Mouse (Mus musculus): ENCODE results near the gene Unc93b1.
"Not testable (repeated sequence)": the region's sequence is repeated elsewhere in the genome, so short reads cannot be mapped to it uniquely, and the experiment has no call there.

Unc93b1 gene

DNA sequence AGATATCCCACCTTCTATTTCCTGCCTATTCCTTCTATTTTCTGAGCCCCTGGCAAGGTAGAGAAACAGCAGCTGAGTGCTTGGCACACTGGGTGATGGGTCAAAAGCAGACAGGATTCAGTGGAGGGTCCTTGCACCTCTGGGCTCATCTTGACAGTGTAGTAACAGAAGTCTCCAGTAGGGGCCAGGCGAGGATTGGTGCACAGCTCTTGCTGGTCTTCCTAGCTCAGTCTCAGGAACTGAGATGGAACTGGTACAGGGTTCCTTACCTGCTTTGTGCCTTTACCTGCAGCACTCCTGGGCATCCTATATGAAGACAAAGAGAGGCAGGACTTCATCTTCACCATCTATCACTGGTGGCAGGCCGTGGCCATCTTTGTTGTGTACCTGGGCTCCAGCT, 11.7 kb downstream of the Unc93b1 start:
- DNase-seq (ENCODE audit: low spot score in 2 of 2): peak; percentile 68 to 77

- DNase-seq (ENCODE audit: low spot score in 2 of 2): no peak
Measured at GRCm38 (mm10) chr19:3947813-3948212, 12.8 kb downstream of the Unc93b1 start.

- no peak for DNase-seq (ENCODE audit: low spot score in 2 of 2)
Measured at GRCm38 (mm10) chr19:3948546-3948945, 13.6 kb downstream of the Unc93b1 start.

DNA sequence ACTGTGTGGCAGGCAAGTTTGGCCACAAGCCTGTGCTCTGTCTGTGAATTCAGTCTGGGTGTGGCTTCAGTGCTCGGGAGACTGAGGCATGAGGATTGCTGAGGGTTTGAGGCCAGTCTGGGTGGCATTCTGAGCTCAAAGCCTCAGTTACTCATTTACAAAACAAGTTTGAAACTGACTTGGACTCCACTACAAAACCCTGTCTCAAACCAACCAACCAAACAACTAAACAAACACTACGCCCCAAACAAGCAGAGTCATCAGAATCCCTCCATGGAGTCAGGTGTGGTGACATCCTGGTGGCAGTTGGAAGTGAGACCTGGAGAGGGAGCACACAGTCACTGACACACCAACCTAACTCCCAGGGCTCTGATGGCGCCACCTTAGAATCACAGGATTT, 15.3 kb downstream of the Unc93b1 start:
- no peak for DNase-seq (ENCODE audit: low spot score in 2 of 2)

GRCm38 (mm10) chr19:3951461-3951860, 16.5 kb downstream of the Unc93b1 start:
- DNase-seq (ENCODE audit: low spot score in 2 of 2): no peak

DNA sequence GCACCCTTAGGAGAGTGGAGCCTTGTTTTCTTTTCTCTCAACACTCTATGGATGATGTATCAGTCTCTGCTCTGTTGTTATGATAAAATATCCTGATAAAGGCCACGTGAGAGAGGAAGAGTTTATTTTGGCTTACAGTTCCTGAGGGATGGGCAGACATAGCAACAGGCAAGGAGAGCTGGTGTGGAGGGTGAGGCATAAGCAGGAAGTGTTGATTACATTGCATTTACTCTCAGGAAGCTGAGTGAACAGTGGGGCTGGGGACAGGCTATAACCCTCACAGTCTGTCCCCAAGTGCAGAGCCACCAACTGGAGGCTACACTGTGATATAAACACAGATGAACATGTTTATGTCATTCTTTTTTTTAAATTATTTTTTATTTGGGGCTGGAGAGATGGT, 17.1 kb downstream of the Unc93b1 start:
- DNase-seq (ENCODE audit: low spot score in 2 of 2): no peak

- no peak for DNase-seq (ENCODE audit: low spot score in 2 of 2)
Measured at GRCm38 (mm10) chr19:3955033-3955432, 20.0 kb downstream of the Unc93b1 start.

GRCm38 (mm10) chr19:3955804-3956203, 20.8 kb downstream of the Unc93b1 start:
- DNase-seq (ENCODE audit: low spot score in 2 of 2): no peak

GRCm38 (mm10) chr19:3957296-3958036, 22.5 kb downstream of the Unc93b1 start:
- DNase-seq (ENCODE audit: low spot score in 2 of 2): not testable (repeated sequence)

DNA sequence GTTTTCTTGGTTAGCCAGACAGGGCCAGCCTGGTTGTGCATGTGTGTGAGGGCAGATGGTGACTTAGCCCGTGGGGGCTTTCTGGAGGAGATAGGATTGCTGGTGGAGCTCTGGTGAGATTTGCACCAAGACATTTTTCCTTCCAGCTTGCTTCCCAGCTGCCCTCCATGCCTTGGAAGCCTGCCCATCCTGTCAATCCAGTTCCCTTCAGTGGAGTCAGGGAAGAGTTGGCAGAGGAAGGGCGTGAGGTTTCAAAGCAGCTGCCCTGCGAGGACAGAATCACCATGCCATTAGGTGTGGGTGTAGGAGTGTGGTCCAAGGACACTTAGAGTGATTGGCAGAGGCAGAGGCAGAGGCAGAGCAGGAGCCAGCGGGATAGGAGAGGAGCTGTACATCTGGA, 23.5 kb downstream of the Unc93b1 start, which contains the start of gene Aldh3b3:
Aldh3b3 (plus strand) TSS at position 176 of the 400 bp plus-strand sequence.
- DNase-seq (ENCODE audit: low spot score in 2 of 2): no peak

DNA sequence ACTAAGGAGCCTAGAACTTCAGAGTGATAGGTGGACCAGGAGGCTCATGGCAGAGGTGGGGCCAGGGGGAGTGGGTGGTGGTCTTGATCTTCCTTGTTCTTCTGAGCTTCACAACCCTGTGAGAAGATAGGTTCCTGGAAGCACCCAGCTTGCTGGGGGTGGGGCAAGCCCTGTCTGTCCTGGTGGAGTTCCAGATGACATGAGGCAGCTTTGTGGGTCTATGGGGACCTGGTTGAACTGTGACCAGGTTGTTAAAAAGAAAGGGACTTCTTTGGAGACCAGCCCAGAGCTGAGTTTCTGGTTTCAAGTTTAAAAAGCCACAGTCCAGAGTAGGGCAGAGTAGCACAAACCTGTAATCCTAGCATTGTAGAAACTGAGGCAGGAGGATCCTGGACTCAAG, 24.0 kb downstream of the Unc93b1 start:
- no peak for DNase-seq (ENCODE audit: low spot score in 2 of 2)

DNA sequence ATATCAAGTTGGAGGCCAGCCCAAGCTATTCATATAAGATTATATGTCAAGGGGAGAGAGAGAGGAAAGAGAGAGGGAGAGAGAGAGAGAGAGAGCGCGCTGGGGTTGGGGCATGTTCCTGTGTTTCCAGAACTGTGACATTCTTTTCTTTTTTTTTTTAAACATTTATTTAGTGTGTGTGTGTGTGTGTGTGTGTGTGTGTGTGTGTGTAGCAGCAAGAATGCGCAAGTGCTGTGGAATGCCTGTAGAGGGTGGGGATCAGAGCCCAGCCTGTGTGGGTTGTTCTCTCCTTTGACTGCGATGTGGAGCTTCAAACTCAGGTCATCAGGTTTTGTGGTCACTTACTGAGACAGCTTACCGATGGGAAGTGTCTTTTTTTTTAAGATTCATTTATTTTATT, 25.2 kb downstream of the Unc93b1 start:
- DNase-seq (ENCODE audit: low spot score in 2 of 2): no peak

DNA sequence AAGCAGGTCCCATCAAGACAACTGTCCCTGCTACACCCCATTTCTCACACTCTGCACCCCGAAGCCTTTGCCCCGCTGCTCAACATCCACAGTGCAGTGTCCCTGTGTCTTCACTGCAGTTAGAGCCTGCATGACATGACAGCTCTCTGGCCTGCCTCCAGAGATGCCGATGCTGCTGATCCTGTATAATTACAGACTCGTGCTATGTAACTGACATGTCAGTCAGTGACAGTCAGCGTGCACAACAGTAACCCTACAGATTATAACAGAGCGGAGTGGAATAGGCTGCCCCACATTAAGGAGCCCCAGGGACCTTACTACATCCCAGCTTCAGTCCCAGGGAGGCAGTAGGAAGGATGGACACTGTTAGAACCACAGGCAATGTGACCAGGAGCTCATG, 26.8 kb downstream of the Unc93b1 start:
- not testable (repeated sequence) for DNase-seq (ENCODE audit: low spot score in 2 of 2)

GRCm38 (mm10) chr19:3962469-3962868, 27.5 kb downstream of the Unc93b1 start:
- no peak for DNase-seq (ENCODE audit: low spot score in 2 of 2)

- DNase-seq (ENCODE audit: low spot score in 2 of 2): no peak
Measured at GRCm38 (mm10) chr19:3964030-3964429, 29.0 kb downstream of the Unc93b1 start.

- DNase-seq (ENCODE audit: low spot score in 2 of 2): no peak
Measured at GRCm38 (mm10) chr19:3966330-3967075, 31.5 kb downstream of the Unc93b1 start.

DNA sequence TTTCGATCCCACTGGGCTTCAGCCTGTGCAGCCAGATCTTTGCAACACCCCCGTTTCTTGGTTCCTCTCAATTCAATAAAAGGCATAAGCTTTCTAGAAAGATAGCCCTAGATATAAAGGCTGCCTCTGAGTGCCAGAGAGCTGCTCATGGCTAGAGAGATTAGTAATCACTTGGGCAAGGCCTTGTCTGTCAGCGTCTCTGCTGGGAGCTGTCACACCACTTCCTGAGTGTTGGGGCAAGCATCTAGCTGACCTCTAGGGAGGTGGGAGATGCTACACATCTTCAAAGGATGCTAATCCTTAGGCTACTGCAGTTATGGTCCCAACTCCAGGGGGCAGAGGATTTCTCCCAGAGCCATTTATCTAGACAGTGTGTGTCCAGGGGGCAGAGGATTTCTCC, 32.3 kb downstream of the Unc93b1 start:
- no peak for DNase-seq (ENCODE audit: low spot score in 2 of 2)

- DNase-seq (ENCODE audit: low spot score in 2 of 2): no peak
Measured at GRCm38 (mm10) chr19:3972229-3972628, 37.2 kb downstream of the Unc93b1 start, which contains the start of gene Aldh3b2. Aldh3b2 (plus strand) TSS chr19:3972328.

DNA sequence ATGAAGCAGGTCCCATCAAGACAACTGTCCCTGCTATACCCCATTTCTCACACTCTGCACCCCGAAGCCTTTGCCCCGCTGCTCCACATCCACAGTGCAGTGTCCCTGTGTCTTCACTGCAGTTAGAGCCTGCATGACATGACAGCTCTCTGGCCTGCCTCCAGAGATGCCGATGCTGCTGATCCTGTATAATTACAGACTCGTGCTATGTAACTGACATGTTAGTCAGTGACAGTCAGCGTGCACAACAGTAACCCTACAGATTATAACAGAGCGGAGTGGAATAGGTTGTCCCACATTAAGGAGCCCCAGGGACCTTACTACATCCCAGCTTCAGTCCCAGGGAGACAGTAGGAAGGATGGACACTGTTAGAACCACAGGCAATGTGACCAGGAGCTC, 39.6 kb downstream of the Unc93b1 start:
- DNase-seq (ENCODE audit: low spot score in 2 of 2): not testable (repeated sequence)

DNA sequence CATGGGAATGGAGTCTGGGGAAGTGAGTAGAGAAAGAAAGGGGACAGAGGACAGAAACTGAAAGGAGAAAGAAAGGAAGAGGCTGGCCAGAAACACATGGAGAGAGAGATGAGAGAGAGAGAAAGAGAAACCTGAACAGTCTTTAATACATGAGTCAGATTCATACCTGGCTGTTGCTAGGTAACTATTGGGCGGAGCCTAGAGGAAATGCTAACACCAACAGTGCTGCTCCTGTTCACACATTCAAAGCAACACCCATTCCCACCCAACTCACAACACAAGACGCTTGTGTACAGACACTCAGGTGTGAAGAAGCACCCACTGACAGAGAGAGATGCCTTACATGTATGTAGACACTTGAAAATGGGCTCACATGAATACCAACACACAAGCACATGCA, 40.9 kb downstream of the Unc93b1 start:
- DNase-seq (ENCODE audit: low spot score in 2 of 2): no peak

DNA sequence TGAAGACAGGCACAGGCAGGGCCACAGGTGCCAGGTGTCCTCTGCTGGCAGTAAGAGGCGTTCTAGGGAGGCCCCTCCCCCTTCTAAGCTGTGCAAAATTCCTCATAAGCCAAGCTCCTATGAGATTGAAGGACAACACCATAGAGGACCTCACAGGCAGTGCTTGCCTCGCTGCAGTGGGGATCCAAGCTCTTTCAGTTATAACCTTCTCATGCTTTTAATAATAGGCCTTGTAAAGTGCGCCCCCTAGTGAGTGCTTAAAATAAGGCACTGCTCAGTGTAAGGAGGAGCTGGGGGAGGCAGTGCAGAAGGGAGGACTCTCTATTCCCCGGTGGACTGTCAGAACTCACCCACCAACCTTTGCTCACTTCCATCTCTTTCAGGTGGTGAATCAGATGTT, 45.3 kb downstream of the Unc93b1 start:
- peak; percentile 79 to 83 for DNase-seq (ENCODE audit: low spot score in 2 of 2)

DNA sequence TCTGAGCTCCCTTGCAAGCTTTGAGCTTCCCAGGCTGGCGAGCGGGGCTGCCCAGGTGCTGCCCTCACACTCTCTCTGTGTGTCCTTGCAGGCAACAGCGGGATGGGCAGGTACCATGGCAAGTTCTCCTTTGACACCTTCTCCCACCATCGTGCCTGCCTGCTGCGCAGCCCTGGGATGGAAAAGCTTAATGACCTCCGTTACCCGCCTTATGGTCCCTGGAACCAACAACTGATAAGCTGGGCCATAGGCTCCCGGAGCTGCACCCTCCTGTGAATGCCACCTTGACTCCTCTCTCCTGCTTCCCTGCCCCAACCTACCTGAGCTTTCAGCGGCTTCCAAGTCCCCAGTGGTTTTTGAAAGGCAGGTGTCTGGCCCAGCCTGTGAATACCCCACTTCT, 45.9 kb downstream of the Unc93b1 start:
- no peak for DNase-seq (ENCODE audit: low spot score in 2 of 2)

Measured in right cerebral cortex, postnatal 10 days (tissue).